Mouse (Mus musculus) retina, postnatal 7 days (tissue): ENCODE data around the gene Sdcbp2.

ENCODE experiments used
- DNase-seq: peaks from one replicate; pipeline ENCODE4 v3.0.0-alpha.2; 2012; ENCODE audit warnings: low read depth, low spot score

Sdcbp2 gene

DNA sequence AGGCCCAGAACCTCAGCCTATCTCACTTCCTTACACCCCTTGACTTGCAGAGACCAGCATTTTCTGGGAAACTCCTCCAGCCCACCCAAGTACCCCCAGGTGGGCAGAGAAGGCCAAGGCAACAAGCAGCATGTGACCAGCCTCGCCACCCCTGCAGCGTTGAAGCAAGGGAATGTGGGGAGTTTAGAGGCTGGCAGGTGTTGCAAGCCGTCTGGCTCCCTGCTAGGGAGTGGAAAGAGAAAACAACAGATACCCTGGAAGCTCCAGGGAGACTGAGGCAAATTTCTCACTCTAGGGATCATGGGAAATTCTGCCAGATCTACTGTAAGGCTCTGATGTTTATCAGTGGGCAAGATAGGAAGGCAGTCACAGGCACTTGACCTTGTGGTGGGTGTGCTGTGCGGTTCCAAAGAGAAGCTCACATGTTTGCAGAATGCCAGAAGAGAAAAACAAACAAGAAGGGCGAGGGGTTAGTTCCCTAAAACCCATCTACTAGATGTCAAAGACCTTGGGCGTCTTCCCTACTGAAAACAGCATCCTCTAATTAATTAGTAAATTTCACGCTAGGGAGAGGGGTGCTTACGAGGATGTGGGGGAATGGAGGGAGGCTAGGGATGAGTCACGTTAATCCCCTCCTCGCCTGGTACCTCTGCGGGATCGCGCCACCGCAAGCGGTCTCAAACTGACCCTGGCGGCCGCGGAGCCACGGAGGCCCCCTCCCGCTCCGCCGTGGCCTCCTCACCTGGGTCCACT is 59.2 kb downstream of the Sdcbp2 start:
- DNase-seq, result no peak

DNA sequence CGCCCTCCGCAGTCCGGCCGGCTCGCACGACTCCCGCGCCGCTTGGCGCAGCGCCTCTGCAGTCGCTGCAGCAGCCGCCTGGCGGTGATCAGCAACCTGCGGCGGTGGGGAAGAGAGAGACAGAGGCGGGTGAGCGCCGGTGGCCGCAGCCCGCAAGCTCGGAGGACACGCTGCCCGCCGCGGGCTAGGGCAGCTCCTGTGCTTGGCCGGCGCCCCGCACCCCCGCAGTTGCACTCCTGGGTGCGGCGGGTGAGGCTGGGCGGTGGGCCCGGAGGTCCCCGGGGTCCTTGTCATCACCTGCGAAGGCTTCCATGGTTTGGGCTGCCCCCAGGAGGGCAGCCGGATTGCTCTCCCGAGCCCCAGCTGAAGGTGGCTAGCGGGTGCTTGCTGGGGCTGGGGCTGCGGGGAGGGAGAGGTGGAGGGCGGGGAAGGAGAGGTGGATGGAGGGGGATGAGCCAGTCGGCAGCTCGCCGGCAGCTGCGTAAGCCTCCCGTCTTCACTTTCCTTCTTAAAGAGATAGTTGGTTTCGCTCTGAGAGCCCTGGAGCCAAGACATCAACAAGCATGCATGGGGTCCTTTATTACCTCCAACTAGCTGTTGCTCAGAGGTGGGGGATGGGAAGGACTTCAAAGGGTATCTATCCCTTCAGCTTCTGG is 59.9 kb downstream of the Sdcbp2 start, which contains the start of gene Snph:
TSS of gene Snph (minus strand) at position 435 of the 656 bp plus-strand sequence.
- DNase-seq, result peak; percentile 38

GRCm38 (mm10) chr2:151632982-151633381 is 60.6 kb downstream of the Sdcbp2 start:
- no peak for DNase-seq

DNA sequence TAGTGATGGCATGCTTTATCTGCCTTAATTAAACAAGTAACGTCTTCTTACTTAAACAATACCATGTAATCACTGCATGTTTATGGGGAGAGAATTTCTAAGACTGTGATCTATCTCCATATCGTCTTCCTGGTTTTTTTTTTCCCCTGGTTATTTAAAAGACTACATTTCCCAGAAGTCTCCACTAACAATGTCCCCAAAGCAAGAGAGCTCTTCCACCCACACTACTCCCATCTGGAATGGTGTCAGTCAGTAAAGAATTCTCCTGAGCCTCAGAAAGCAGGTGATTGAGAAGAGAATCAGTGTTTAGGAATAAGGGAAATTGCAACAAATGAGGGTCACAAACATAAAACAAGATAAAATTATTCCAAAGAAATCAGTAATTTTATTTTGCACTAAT is 62.5 kb downstream of the Sdcbp2 start:
- DNase-seq, result no peak

DNA sequence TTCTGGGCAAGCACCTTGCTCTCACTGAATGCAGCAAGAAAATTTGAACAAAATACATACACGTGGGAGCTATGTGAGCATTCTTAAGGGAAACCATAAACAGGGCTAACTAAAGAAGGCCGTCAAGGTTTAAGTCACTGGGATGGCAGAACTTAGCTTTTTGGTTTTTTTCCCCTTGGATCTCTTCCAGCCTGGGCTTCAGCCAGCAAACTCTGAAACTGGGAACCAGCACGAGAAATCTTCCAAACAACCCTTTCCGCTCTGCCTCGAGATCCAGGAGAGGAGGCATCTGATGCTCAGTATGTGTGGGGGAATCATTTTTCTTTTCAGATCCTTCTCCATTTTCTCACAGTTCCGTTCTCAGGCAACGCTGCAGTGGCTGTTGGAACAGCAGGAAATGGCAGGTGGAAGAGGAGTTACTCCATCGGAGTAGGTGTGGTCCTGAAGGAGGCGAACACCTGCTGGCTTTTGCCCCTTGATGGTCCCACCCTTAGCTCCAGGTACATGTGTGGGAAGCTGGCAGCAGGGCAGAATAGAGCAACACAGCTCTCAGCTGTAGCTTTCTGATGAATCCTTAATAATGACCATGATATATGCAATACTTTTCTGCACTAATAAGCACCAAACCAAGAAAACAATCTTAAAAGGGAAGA is 63.1 kb downstream of the Sdcbp2 start:
- no peak for DNase-seq

GRCm38 (mm10) chr2:151636015-151636402 is 63.6 kb downstream of the Sdcbp2 start:
- DNase-seq, result no peak
